Mouse (Mus musculus): ENCODE results near the gene Ube2e2.
"Not testable (repeated sequence)": the region's sequence is repeated elsewhere in the genome, so short reads cannot be mapped to it uniquely, and the experiment has no call there.

Gene Ube2e2

GRCm38 (mm10) chr14:18637739-18638138 is 256.3 kb downstream of the Ube2e2 start:
- DNase-seq (ENCODE audit: low read depth, low spot score) = no peak

- DNase-seq (ENCODE audit: low read depth, low spot score) = no peak
Observed at GRCm38 (mm10) chr14:18628170-18628569, 265.9 kb downstream of the Ube2e2 start.

- no peak for DNase-seq (ENCODE audit: low read depth, low spot score)
Observed at GRCm38 (mm10) chr14:18618603-18619002, 275.5 kb downstream of the Ube2e2 start.

- DNase-seq (ENCODE audit: low read depth, low spot score) = no peak
Observed at GRCm38 (mm10) chr14:18601927-18602326, 292.1 kb downstream of the Ube2e2 start.

GRCm38 (mm10) chr14:18586239-18587034 is 307.6 kb downstream of the Ube2e2 start:
- DNase-seq (ENCODE audit: low read depth, low spot score) = no peak

GRCm38 (mm10) chr14:18581735-18582134 is 312.3 kb downstream of the Ube2e2 start:
- no peak for DNase-seq (ENCODE audit: low read depth, low spot score)

GRCm38 (mm10) chr14:18574756-18575155 is 319.3 kb downstream of the Ube2e2 start:
- no peak for DNase-seq (ENCODE audit: low read depth, low spot score)

GRCm38 (mm10) chr14:18574130-18574721 is 319.8 kb downstream of the Ube2e2 start:
- no peak for DNase-seq (ENCODE audit: low read depth, low spot score)

- no peak for DNase-seq (ENCODE audit: low read depth, low spot score)
Observed at GRCm38 (mm10) chr14:18573286-18573956, 320.6 kb downstream of the Ube2e2 start.

- DNase-seq (ENCODE audit: low read depth, low spot score) = no peak
Observed at GRCm38 (mm10) chr14:18572852-18573251, 321.2 kb downstream of the Ube2e2 start.

GRCm38 (mm10) chr14:18569615-18570014 is 324.5 kb downstream of the Ube2e2 start:
- no peak for DNase-seq (ENCODE audit: low read depth, low spot score)

GRCm38 (mm10) chr14:18564999-18565398 is 329.1 kb downstream of the Ube2e2 start:
- DNase-seq (ENCODE audit: low read depth, low spot score) = not testable (repeated sequence)

- no peak for DNase-seq (ENCODE audit: low read depth, low spot score)
Observed at GRCm38 (mm10) chr14:18555287-18555686, 338.8 kb downstream of the Ube2e2 start.

GRCm38 (mm10) chr14:18554627-18554988 is 339.5 kb downstream of the Ube2e2 start:
- no peak for DNase-seq (ENCODE audit: low read depth, low spot score)

GRCm38 (mm10) chr14:18553987-18554626 is 340.0 kb downstream of the Ube2e2 start:
- no peak for DNase-seq (ENCODE audit: low read depth, low spot score)

GRCm38 (mm10) chr14:18547541-18547940 is 346.5 kb downstream of the Ube2e2 start:
- no peak for DNase-seq (ENCODE audit: low read depth, low spot score)

- not testable (repeated sequence) for DNase-seq (ENCODE audit: low read depth, low spot score)
Observed at GRCm38 (mm10) chr14:18539092-18539491, 355.0 kb downstream of the Ube2e2 start.

- DNase-seq (ENCODE audit: low read depth, low spot score) = no peak
Observed at GRCm38 (mm10) chr14:18530899-18531298, 363.2 kb downstream of the Ube2e2 start.

- no peak for DNase-seq (ENCODE audit: low read depth, low spot score)
Observed at GRCm38 (mm10) chr14:18530496-18530895, 363.6 kb downstream of the Ube2e2 start.
